8 mouse cellular contexts compared by ENCODE assay signal in the genomic region with DNA sequence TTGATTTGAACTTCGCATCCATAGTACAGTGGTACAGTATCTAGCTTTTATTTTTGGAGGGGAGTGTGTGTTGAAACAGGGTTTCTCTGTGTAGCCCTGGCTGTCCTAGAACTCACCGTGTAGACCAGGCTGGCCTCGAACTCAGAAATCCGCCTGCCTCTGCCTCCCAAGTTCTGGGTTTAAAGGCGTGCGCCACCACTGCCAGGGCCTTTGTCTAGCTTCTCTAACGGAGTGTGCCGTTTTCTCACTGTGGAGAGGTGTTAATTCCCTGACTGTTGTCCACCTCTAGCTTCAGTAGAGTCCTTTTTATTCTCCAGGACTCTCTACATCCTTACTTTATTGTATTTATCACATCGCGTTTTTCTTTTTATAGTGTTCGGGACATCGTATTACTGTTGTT. TPM values are rescaled to one million over a fixed set of nuclear protein-coding genes. Genes with fewer than 3 reads are reported as not detected.
DNase-seq lines count a peak whose midpoint lies in the region; ATAC-seq and TF ChIP-seq lines count a peak whose summit lies in the region.

No protein-coding gene starts in this region.

- H3K9ac ChIP-seq in ES-Bruce4 (ENCODE audit: low read depth, poor library complexity, severe bottlenecking), result peak overlapping the region; percentile 89
- peak overlapping the region; percentile 76 for H3K9ac ChIP-seq in forebrain, embryonic 15.5 days (replicated peaks)
- peak overlapping the region; percentile 81 for H3K9ac ChIP-seq in liver, embryonic 15.5 days

- H3K27me3 ChIP-seq in heart, embryonic 10.5 days (ENCODE audit: insufficient read depth, poor library complexity, severe bottlenecking), result no peaks in the 10 kb centered on the region
- H3K27me3 ChIP-seq in ES-Bruce4 (ENCODE audit: control insufficient read depth, insufficient read depth, low read length, poor library complexity, severe bottlenecking), result no peaks in the 10 kb centered on the region
- no peaks in the 10 kb centered on the region for H3K27me3 ChIP-seq in forebrain, embryonic 15.5 days
- no peaks in the 10 kb centered on the region for H3K27me3 ChIP-seq in liver, embryonic 15.5 days

- no peak for TF ChIP-seq EP300 in ES-Bruce4 (IDR thresholded peaks at IDR 0.05; ENCODE audit: insufficient read depth, low read depth, low read length)

- peak overlapping the region; percentile 94 for H3K4me3 ChIP-seq in heart, embryonic 10.5 days
- peak overlapping the region; percentile 98 for H3K4me3 ChIP-seq in ES-Bruce4 (ENCODE audit: low read depth, low read length)
- peak overlapping the region; percentile 79 for H3K4me3 ChIP-seq in forebrain, embryonic 15.5 days
- H3K4me3 ChIP-seq in liver, embryonic 15.5 days (replicated peaks), result peak overlapping the region; percentile 74

- no peak for ATAC-seq in forebrain, embryonic 15.5 days (replicated peaks)
- no peak for ATAC-seq in liver, embryonic 15.5 days (ENCODE audit: insufficient read depth)

- TF ChIP-seq CTCF in ES-Bruce4 (IDR thresholded peaks at IDR 0.05; ENCODE audit: low read depth, low read length), result no peak

- H3K27ac ChIP-seq in heart, embryonic 10.5 days, result peak overlapping the region; percentile 99
- no peak overlapping the region for H3K27ac ChIP-seq in ES-Bruce4 (ENCODE audit: insufficient read depth, low read length)
- H3K27ac ChIP-seq in forebrain, embryonic 15.5 days (replicated peaks), result no peak overlapping the region
- H3K27ac ChIP-seq in liver, embryonic 15.5 days (replicated peaks), result peak overlapping the region; percentile 74

- no peak for DNase-seq in heart, embryonic 10.5 days (ENCODE audit: low spot score)
- DNase-seq in heart, postnatal 10 days, result no peak
- DNase-seq in adrenal gland, postnatal 14 days, result no peak
- DNase-seq in left cerebral cortex, postnatal 36 days (ENCODE audit: low spot score in 2 of 2), result no peak
- DNase-seq in gastrocnemius, postnatal 14 days, result no peak

- no peak for TF ChIP-seq POLR2A in ES-Bruce4 (IDR thresholded peaks at IDR 0.05; ENCODE audit: insufficient read depth, low read length)

- peak overlapping the region; percentile 76 for H3K4me2 ChIP-seq in forebrain, embryonic 15.5 days (replicated peaks)
- H3K4me2 ChIP-seq in liver, embryonic 15.5 days, result peak overlapping the region; percentile 84

- intact Hi-C loops in heart, postnatal 10 days (cut with DNase I), result loop anchor here (10.0 kb wide), 1 partner anchor 851 kb away; no protein-coding TSS in a partner anchor
- intact Hi-C loops in left cerebral cortex, postnatal 36 days (cut with DNase I), result no loop called here
- intact Hi-C loops in gastrocnemius, postnatal 14 days (cut with DNase I; ENCODE audit: low total_unique reads), result no loop called here

- peaks cover 60% of the 10 kb centered on the region for H3K36me3 ChIP-seq in heart, embryonic 10.5 days
- H3K36me3 ChIP-seq in ES-Bruce4 (ENCODE audit: control insufficient read depth, insufficient read depth, low read length, poor library complexity, severe bottlenecking), result peaks cover 42% of the 10 kb centered on the region
- H3K36me3 ChIP-seq in forebrain, embryonic 15.5 days, result peaks cover 40% of the 10 kb centered on the region
- peaks cover 47% of the 10 kb centered on the region for H3K36me3 ChIP-seq in liver, embryonic 15.5 days (replicated peaks)

- H3K4me1 ChIP-seq in heart, embryonic 10.5 days, result peaks cover 15% of the 10 kb centered on the region
- H3K4me1 ChIP-seq in ES-Bruce4 (ENCODE audit: control insufficient read depth, insufficient read depth, low read length), result no peaks in the 10 kb centered on the region
- H3K4me1 ChIP-seq in forebrain, embryonic 15.5 days, result peaks cover 30% of the 10 kb centered on the region
- H3K4me1 ChIP-seq in liver, embryonic 15.5 days (replicated peaks), result peaks cover 70% of the 10 kb centered on the region

- H3K9me3 ChIP-seq in heart, embryonic 10.5 days, result no peaks in the 10 kb centered on the region
- H3K9me3 ChIP-seq in ES-Bruce4 (replicated peaks; ENCODE audit: control insufficient read depth, insufficient read depth, low read length, poor library complexity, severe bottlenecking), result no peaks in the 10 kb centered on the region
- no peaks in the 10 kb centered on the region for H3K9me3 ChIP-seq in forebrain, embryonic 15.5 days
- H3K9me3 ChIP-seq in liver, embryonic 15.5 days (replicated peaks), result no peaks in the 10 kb centered on the region

- WGBS in heart, embryonic 10.5 days, result 48% methylated on average over 12 of the region's 12 CpGs
- WGBS in forebrain, embryonic 15.5 days, result 51% methylated on average over 12 of the region's 12 CpGs
- WGBS in liver, embryonic 15.5 days (ENCODE audit: insufficient replicate concordance), result 41% methylated on average over 12 of the region's 12 CpGs

RNA-seq across cellular contexts. Expression of a gene that starts 0.8 kb away (rescaled TPM):
- polyA plus RNA-seq in heart, embryonic 10.5 days (2016; fragmentation: Nextera tagmentation; extraction: Ambion mirVana), result 47.3 and 52.6 TPM in 2 replicates
- total RNA-seq in heart, postnatal 10 days (2021), result 10 to 100 TPM; 31.2 to 33.5 TPM
- polyA plus RNA-seq in ES-Bruce4 (2011; ENCODE audit: insufficient read depth, insufficient read length, low read depth, missing spikeins), result 120 and 123 TPM in 2 replicates
- 54.7 and 56.0 TPM in 2 replicates for polyA plus RNA-seq in forebrain, embryonic 15.5 days (2015; fragmentation: Nextera tagmentation; extraction: Ambion mirVana)
- polyA plus RNA-seq in liver, embryonic 15.5 days (2015; fragmentation: Nextera tagmentation; extraction: Ambion mirVana), result 11.1 and 11.2 TPM in 2 replicates
- total RNA-seq in adrenal gland, postnatal 14 days (2021), result 33.8 and 36.5 TPM in 2 replicates
- total RNA-seq in left cerebral cortex, postnatal 36 days (2021), result 10 to 100 TPM; 84.2 to 89.7 TPM
- 10 to 100 TPM; 22.4 to 25.7 TPM for total RNA-seq in gastrocnemius, postnatal 14 days (2021)

RNA-seq across cellular contexts. Expression of a gene that starts 1.0 kb away (rescaled TPM):
- polyA plus RNA-seq in heart, embryonic 10.5 days (2016; fragmentation: Nextera tagmentation; extraction: Ambion mirVana), result 39.8 and 42.3 TPM in 2 replicates
- total RNA-seq in heart, postnatal 10 days (2021), result 10 to 100 TPM; 14.7 to 16.6 TPM
- polyA plus RNA-seq in ES-Bruce4 (2011; ENCODE audit: insufficient read depth, insufficient read length, low read depth, missing spikeins), result 49.5 and 54.8 TPM in 2 replicates
- 32.2 and 33.0 TPM in 2 replicates for polyA plus RNA-seq in forebrain, embryonic 15.5 days (2015; fragmentation: Nextera tagmentation; extraction: Ambion mirVana)
- 23.9 and 25.4 TPM in 2 replicates for polyA plus RNA-seq in liver, embryonic 15.5 days (2015; fragmentation: Nextera tagmentation; extraction: Ambion mirVana)
- total RNA-seq in adrenal gland, postnatal 14 days (2021), result 12.4 and 14.2 TPM in 2 replicates
- total RNA-seq in left cerebral cortex, postnatal 36 days (2021), result 10 to 100 TPM; 23.6 to 25.9 TPM
- total RNA-seq in gastrocnemius, postnatal 14 days (2021), result 10 to 100 TPM; 16.2 to 16.8 TPM

Comparison
In these comparisons a context has a peak if more than half of its experiments do, and no peak if none do; other contexts are left out.
1. H3K27ac ChIP-seq: peak in heart, embryonic 10.5 days (single experiment) and liver, embryonic 15.5 days (single experiment); none in ES-Bruce4 (single experiment) and forebrain, embryonic 15.5 days (single experiment).
2. Peak in every context shown above with its lines, with median percentiles within 50 percentile points of each other: H3K4me3 ChIP-seq and H3K9ac ChIP-seq.